Mouse (Mus musculus) testis, adult 2 months (tissue): Measurements from ENCODE around the gene Ppp1r21.

Experiments used
- CTCF ChIP-seq: fragments of 200-500 bp; IDR thresholded peaks from 2 replicates; pipeline ENCODE4 v1.5.1; 2012; ENCODE audit warnings: low read depth, mild to moderate bottlenecking, inconsistent platforms, low read length, moderate library complexity; ENCODE audit not compliant: control insufficient read depth, insufficient read depth, insufficient replicate concordance
- POLR2A ChIP-seq: fragments of 200-500 bp; IDR thresholded peaks from 2 replicates; pipeline ENCODE4 v1.6.1; 2012; ENCODE audit warnings: low read depth, mild to moderate bottlenecking, inconsistent platforms, low read length, moderate library complexity; ENCODE audit not compliant: control insufficient read depth

- no peak for TF ChIP-seq POLR2A
- no peak for TF ChIP-seq CTCF
These were observed 76.1 kb downstream of the Ppp1r21 start for GRCm38 (mm10) chr17:88606056-88606455.
